Mouse (Mus musculus): Measurements from ENCODE around the gene Cog1.

The Cog1 gene

GRCm38 (mm10) chr11:113708629-113709213 is 59.8 kb downstream of the Cog1 start:
- DNase-seq: no peak

- DNase-seq: no peak
Observed at GRCm38 (mm10) chr11:113709272-113709671, 60.3 kb downstream of the Cog1 start.

DNA sequence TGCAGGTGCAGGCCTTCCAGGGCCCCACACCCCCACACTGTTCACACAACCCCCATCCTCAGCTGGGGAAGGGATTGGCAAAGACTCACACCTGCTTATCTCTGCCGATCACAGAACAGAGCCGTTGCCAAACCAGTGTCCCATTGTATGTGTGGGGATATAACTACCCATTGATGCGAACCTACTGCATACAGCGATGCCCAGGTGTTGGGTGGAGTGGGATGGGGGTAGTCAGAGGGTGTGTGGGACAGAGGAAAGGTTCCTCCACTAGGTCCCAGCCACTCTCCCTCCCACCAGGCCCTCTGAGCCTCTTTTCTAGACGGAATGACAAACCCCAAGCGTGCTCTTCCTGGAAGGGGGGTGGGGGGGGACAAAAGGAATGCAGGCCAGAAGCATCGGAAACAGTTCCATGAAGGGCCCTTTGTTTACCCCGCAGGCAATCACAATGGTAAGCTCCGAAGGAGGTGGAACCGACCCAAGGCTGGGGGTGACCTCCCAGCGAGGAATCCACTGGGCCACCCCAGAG is 60.8 kb downstream of the Cog1 start, which contains the start of gene Cpsf4l:
Gene Cpsf4l, minus strand, starts transcription at position 287 of the 526 bp plus-strand sequence.
- DNase-seq: no peak

GRCm38 (mm10) chr11:113710257-113710777 is 61.3 kb downstream of the Cog1 start:
- DNase-seq: no peak

GRCm38 (mm10) chr11:113711061-113711460 is 62.1 kb downstream of the Cog1 start:
- no peak for DNase-seq

GRCm38 (mm10) chr11:113715078-113715674 is 66.2 kb downstream of the Cog1 start:
- DNase-seq: peak; percentile 41

DNA sequence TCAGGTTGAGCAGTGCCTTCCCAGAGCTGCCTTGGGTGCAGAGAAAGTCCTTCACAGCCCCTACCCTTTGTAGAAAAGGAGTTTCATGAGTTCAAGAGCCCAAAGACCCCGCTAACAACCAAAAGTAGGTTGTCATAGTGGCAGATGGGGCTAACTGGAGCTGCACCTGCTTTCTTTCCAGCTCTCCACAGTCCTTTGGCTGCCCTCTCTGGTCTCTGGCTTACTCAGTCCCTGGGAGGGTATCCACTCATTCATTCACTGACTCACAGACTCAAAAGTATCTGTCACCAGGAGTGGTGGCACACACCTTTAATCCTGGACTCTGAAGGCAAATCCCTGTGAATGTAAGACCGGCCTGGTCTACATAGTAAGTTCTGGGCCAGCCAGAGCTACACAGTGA is 67.2 kb downstream of the Cog1 start:
- no peak for DNase-seq

Measured in liver (tissue).